Mouse (Mus musculus) urinary bladder, postnatal 36 days (tissue): Measurements from ENCODE around the gene Slc37a3.
"Not testable (repeated sequence)": the region's sequence is repeated elsewhere in the genome, so short reads cannot be mapped to it uniquely, and the experiment has no call there.

Source experiments
- DNase-seq, 2 experiments: peaks; one replicate each; pipeline ENCODE4 v3.0.0; 2022; ENCODE audit warnings: low spot score in 2 of 2, mixed read lengths in 1 of 2

Slc37a3 gene

DNA sequence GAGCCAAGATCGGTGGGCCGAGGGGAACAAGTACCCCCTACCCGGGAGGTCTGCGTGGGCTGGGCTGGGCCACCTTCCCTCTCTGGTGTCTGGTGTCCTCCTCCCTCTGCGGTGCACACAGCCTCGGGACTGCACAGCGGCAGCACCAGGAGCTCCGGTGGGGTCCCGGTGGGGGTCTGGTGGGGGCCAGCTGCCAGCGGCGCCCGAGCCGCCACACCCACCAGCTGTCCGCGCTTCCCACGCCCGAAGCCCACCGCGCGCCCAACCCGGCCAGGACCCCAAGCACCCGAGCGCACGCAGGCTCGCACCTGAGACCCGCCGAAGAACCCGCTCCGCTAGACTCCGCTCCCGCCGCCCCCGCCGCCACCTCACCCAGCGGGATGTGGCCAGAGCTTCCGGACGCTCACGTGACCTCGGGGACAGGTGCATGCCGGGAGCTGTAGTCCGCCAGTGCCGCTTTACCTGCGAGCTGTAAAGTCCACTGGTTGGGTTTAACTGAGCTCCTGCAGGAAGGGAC, at the start of gene Slc37a3:
TSS of gene Slc37a3 (minus strand) at position 365 of the 517 bp plus-strand sequence.
- peak; percentile 80 to 89 for DNase-seq

- DNase-seq = no peak
Measured at GRCm38 (mm10) chr6:39426725-39427124, 49.2 kb upstream of the Slc37a3 start.

- DNase-seq = no peak
Measured at GRCm38 (mm10) chr6:39425181-39425580, 47.7 kb upstream of the Slc37a3 start.

DNA sequence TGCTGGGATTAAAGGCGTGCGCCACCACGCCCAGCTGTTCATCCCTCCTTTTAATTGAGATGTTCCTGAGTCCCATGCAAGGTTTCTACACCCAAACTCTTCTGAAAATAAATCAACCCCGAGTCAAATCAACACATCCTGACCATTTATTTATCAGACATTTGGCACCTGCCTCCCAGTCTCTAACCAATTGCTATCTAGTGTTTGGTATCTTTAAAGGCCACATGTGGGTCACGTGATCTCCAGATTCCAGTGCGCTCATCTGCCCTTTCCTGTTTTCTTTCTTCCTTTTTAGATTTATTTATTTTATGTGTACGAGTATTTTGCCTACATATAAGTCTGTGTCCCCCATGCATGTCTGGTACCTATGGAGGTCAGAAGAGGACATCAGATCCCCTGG, 46.2 kb upstream of the Slc37a3 start:
- no peak for DNase-seq

GRCm38 (mm10) chr6:39423130-39423551, 45.7 kb upstream of the Slc37a3 start:
- DNase-seq = no peak

DNA sequence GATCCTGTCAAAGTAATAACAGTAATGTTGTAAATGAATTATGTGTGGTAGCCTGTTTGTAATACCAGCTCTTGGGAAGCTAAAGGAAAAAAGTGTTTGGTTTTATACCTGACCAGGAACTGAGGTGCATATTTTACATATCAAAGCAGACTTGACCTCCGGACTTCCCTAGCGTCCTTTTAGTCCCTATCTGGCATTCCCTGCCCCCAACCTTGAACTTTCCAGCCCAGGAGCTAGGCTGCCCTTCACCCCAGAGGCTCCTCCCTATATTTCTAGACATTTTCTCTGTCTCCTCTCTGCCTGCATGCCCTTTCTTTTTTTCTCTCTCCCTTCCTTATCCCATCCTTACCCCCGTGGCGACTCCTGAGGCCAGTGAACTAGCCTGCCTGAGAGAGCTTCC, 43.4 kb upstream of the Slc37a3 start:
- no peak for DNase-seq

- peak; percentile 67 to 79 for DNase-seq
Measured at GRCm38 (mm10) chr6:39419851-39420721, 42.6 kb upstream of the Slc37a3 start, which contains the start of gene Mkrn1. Mkrn1 (minus strand) TSS chr6:39420462.

- DNase-seq = peak in 1 of 2 experiments; percentile 39
Measured at GRCm38 (mm10) chr6:39419386-39419850, 41.9 kb upstream of the Slc37a3 start.

GRCm38 (mm10) chr6:39416654-39417053, 39.2 kb upstream of the Slc37a3 start:
- DNase-seq = not testable (repeated sequence)

GRCm38 (mm10) chr6:39415762-39416161, 38.3 kb upstream of the Slc37a3 start:
- peak; percentile 14 to 39 for DNase-seq

- no peak for DNase-seq
Measured at GRCm38 (mm10) chr6:39414106-39414505, 36.6 kb upstream of the Slc37a3 start.

DNA sequence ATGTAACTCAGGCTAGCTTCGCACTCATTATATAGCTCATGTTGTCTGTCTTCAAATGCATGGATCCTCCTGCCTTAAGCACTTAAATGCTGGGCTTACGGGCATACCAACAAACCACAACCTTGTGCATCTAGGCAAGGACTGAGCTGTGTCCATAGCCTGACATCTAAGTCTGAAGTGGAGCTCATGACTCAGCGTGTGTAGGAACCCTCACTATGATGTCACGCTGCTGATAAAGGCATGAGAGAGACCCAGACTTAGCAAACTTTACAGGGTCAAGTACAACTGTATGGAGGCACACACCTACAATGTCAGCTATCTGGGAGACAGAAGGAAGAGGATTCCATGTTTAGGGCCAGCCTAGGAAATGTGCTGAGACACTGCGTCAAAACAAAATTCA, 29.0 kb upstream of the Slc37a3 start:
- DNase-seq = no peak

- no peak for DNase-seq
Measured at GRCm38 (mm10) chr6:39403136-39403535, 25.7 kb upstream of the Slc37a3 start.

GRCm38 (mm10) chr6:39400343-39400742, 22.9 kb upstream of the Slc37a3 start:
- no peak for DNase-seq

- no peak for DNase-seq
Measured at GRCm38 (mm10) chr6:39398342-39398741, 20.9 kb upstream of the Slc37a3 start.

DNA sequence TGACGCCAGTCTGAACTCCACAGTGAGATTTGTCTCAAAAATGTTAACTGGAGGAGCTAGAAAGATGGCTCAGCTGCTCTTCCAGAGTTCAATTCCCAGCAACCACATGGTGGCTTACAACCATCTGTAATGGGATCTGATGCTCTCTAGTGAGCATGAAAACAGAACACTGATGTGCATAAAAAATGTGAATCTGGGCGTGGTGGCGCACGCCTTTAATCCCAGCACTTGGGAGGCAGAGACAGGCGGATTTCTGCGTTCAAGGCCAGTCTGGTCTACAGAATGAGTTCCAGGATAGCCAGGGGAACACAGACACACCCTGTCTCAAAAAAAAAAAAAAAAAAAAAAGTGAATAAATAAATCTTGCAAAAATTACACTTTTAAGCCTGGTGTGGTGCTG, 19.6 kb upstream of the Slc37a3 start:
- DNase-seq = no peak

DNA sequence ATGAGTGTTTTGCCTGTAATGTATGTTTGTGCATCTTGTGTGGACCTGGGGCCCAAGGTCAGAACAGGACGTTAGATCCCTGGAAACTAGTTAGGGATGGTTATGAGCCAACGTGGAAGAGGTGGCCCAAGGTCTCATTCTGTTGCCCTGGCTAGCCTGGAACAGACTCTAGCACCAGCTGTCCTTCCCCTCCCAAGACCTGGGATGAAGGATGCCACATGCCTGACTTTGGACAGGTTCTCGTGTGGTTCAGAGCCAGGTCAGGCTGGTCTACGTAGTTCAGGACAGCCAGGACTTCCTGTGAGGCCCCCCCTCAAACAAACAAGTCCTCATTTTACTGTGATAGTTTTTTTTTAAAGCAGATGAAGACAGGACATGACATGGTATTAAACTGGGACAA, 18.4 kb upstream of the Slc37a3 start:
- no peak for DNase-seq

- no peak for DNase-seq
Measured at GRCm38 (mm10) chr6:39395471-39395870, 18.0 kb upstream of the Slc37a3 start.

DNA sequence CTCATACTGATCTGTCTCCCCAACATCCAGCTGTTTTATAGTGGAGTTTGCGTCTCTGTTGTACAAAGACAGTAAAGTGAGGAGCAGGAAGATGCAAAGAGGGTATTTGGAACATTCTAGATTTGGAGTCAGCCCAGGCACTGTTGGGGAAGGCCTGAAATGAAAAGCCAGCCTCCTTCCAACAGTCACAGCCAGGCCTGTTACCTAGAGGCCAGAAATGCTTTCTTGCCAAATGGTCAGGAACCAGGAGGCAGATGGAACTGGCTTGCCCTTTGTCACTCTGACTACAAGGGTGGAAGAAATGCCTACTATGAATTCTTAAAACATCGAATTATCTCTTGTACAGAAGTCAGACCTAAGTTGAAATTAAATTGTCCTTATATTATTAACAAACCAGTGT, 12.5 kb upstream of the Slc37a3 start:
- no peak for DNase-seq

GRCm38 (mm10) chr6:39381125-39381880, 3.8 kb upstream of the Slc37a3 start, which contains the start of gene Rab19:
Rab19 (plus strand) TSS chr6:39381175.
- peak; percentile 46 to 62 for DNase-seq

- no peak for DNase-seq
Measured at GRCm38 (mm10) chr6:39380276-39380675, 2.8 kb upstream of the Slc37a3 start.

DNA sequence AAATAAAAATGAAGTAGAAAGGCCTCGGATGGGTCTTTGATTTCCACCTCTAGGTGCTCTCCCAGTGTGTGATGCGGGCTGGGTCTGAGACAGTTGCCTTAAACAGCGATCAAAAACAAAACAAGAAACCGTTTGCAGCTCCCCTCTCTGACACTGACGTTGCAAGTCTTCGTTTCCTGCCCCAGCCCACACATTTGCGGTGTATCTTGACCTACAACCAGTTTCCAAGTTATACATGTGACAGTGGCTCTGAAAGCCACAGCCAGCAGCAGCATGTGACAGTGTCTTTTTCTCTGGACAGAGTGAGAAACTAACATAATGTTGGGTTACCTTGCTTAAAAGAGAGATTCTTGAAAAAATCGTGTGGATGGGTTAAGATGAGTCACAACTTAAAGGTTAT, 2.3 kb upstream of the Slc37a3 start:
- no peak for DNase-seq
